9 mouse cellular contexts compared by ENCODE assay signal in genomic region chr1:92648673-92649072, GRCm38 (mm10). TPM values are rescaled to one million over a fixed set of nuclear protein-coding genes. Genes with fewer than 3 reads are reported as not detected.
DNase-seq lines count a peak whose midpoint lies in the region; ATAC-seq and TF ChIP-seq lines count a peak whose summit lies in the region.
"Had no signal": no experiment of that assay in that cellular context is flagged by ENCODE, and none has a peak within 500 bp of the region (broad histone marks: within the 10 kb centered on the region; RNA-seq: fewer than 3 reads in every experiment).

TSS of gene Otos (minus strand) at chr1:92648841.

- H3K9ac ChIP-seq in CH12.LX (ENCODE audit: insufficient read depth, low read depth), result no peak within 1 kb of the TSS
- H3K9ac ChIP-seq in embryonic facial prominence, embryonic 14.5 days (ENCODE audit: low read depth, low read length), result peak within 1 kb of the TSS; percentile 27; the same call in 1 of the 2 replicates
- H3K9ac ChIP-seq in heart, postnatal 0 days (replicated peaks; ENCODE audit: low read depth, low read length), result no peak within 1 kb of the TSS

- 11% methylated on average over 8 of the region's 8 CpGs for WGBS in bone marrow, adult 2 months
- 18% methylated on average over 8 of the region's 8 CpGs for WGBS in embryonic facial prominence, embryonic 14.5 days
- 22% methylated on average over 8 of the region's 8 CpGs for WGBS in heart, postnatal 0 days
- WGBS in olfactory bulb, adult 2 months, result 22% methylated on average over 8 of the region's 8 CpGs

- H3K27me3 ChIP-seq in CH12.LX (replicated peaks), result peaks cover 78% of the 10 kb centered on the region
- no peaks in the 10 kb centered on the region for H3K27me3 ChIP-seq in embryonic facial prominence, embryonic 14.5 days (replicated peaks; ENCODE audit: control insufficient read depth, insufficient read depth, low read length)
- H3K27me3 ChIP-seq in heart, postnatal 0 days (ENCODE audit: control insufficient read depth, insufficient read depth, low read length), result no peaks in the 10 kb centered on the region

- H3K79me2 ChIP-seq in CH12.LX (replicated peaks; ENCODE audit: control insufficient read depth, extremely low read depth, insufficient read depth, poor library complexity, severe bottlenecking), result no peaks in the 10 kb centered on the region

- H3K4me1 ChIP-seq in CH12.LX (ENCODE audit: control insufficient read depth in 1 of 2, insufficient read depth in 2 of 2), result peaks cover 5 to 8% of the 10 kb centered on the region in 2 experiments; a peak in 3 of 4 replicates
- H3K4me1 ChIP-seq in bone marrow, adult 2 months (ENCODE audit: control insufficient read depth, insufficient read depth, low read length), result peaks cover 3% of the 10 kb centered on the region; the same call in 1 of the 2 replicates
- H3K4me1 ChIP-seq in embryonic facial prominence, embryonic 14.5 days (ENCODE audit: control insufficient read depth, insufficient read depth, low read length), result 0 out of 2 replicates have a peak, but pooled peaks cover 3% of the 10 kb centered on the region
- H3K4me1 ChIP-seq in heart, postnatal 0 days (ENCODE audit: control insufficient read depth, insufficient read depth), result no peaks in the 10 kb centered on the region
- peaks cover 7% of the 10 kb centered on the region; the same call in 1 of the 2 replicates for H3K4me1 ChIP-seq in olfactory bulb, adult 2 months (ENCODE audit: control insufficient read depth, insufficient read depth, low read length)

- dilution Hi-C loops in CH12.LX (cut with MboI; ENCODE audit: extremely low pct_ligation_motif_present, extremely low pct_unique_long_range_greater_than_20kb, low sequenced_read_pairs), result no loop called here

- no peak for TF ChIP-seq POLR2A in CH12.LX (IDR thresholded peaks at IDR 0.05; ENCODE audit: low read depth, low read length)
- no peak for TF ChIP-seq POLR2A in bone marrow, adult 2 months (IDR thresholded peaks at IDR 0.05; ENCODE audit: borderline replicate concordance, control insufficient read depth, low read depth, low read length)
- TF ChIP-seq POLR2A in olfactory bulb, adult 2 months (IDR thresholded peaks at IDR 0.05; ENCODE audit: insufficient read depth, low read depth, low read length), result no peak

- H3K9me3 ChIP-seq in CH12.LX (replicated peaks; ENCODE audit: low read length), result no peaks in the 10 kb centered on the region
- H3K9me3 ChIP-seq in embryonic facial prominence, embryonic 14.5 days (ENCODE audit: control insufficient read depth, low read length), result no peaks in the 10 kb centered on the region
- no peaks in the 10 kb centered on the region for H3K9me3 ChIP-seq in heart, postnatal 0 days (replicated peaks; ENCODE audit: control insufficient read depth, low read length)

- no peak for TF ChIP-seq EP300 in CH12.LX (IDR thresholded peaks at IDR 0.05; ENCODE audit: low read length)
- no peak for TF ChIP-seq EP300 in heart, postnatal 0 days (IDR thresholded peaks at IDR 0.05; ENCODE audit: low read depth)

- H3K4me2 ChIP-seq in CH12.LX (ENCODE audit: insufficient read depth, low read depth, poor library complexity, severe bottlenecking), result peak within 1 kb of the TSS; percentile 27
- no peak within 1 kb of the TSS for H3K4me2 ChIP-seq in embryonic facial prominence, embryonic 14.5 days (ENCODE audit: low read depth, low read length)
- H3K4me2 ChIP-seq in heart, postnatal 0 days (ENCODE audit: low read depth, low read length), result no peak within 1 kb of the TSS

- no peak within 1 kb of the TSS for H3K4me3 ChIP-seq in CH12.LX (replicated peaks in 1 of 3; ENCODE audit: low read depth in 2 of 3, low read length in 2 of 3, poor library complexity in 1 of 3)
- H3K4me3 ChIP-seq in bone marrow, adult 2 months (replicated peaks; ENCODE audit: control insufficient read depth, low read depth, low read length), result peak within 1 kb of the TSS; percentile 4
- H3K4me3 ChIP-seq in embryonic facial prominence, embryonic 14.5 days (ENCODE audit: low read depth, low read length), result no peak within 1 kb of the TSS
- no peak within 1 kb of the TSS for H3K4me3 ChIP-seq in heart, postnatal 0 days (ENCODE audit: low read depth, low read length)
- no peak within 1 kb of the TSS for H3K4me3 ChIP-seq in olfactory bulb, adult 2 months (ENCODE audit: insufficient read depth, low read depth, low read length)

- no peak within 1 kb of the TSS for H3K27ac ChIP-seq in CH12.LX (ENCODE audit: insufficient read depth, low read depth)
- H3K27ac ChIP-seq in bone marrow, adult 2 months (ENCODE audit: control insufficient read depth, insufficient read depth, low read depth, low read length, poor library complexity), result no peak within 1 kb of the TSS
- no peak within 1 kb of the TSS for H3K27ac ChIP-seq in embryonic facial prominence, embryonic 14.5 days (replicated peaks; ENCODE audit: low read depth, low read length)
- no peak within 1 kb of the TSS for H3K27ac ChIP-seq in heart, postnatal 0 days (ENCODE audit: low read depth)
- H3K27ac ChIP-seq in olfactory bulb, adult 2 months (ENCODE audit: insufficient read depth, low read depth, low read length), result no peak within 1 kb of the TSS
- H3K27ac ChIP-seq: macrophage had no signal

- no peaks in the 10 kb centered on the region for H3K36me3 ChIP-seq in CH12.LX (replicated peaks in 1 of 2; ENCODE audit: control insufficient read depth in 1 of 2, insufficient read depth in 1 of 2, low read length in 1 of 2)
- H3K36me3 ChIP-seq in embryonic facial prominence, embryonic 14.5 days (ENCODE audit: control insufficient read depth, insufficient read depth, low read length), result no peaks in the 10 kb centered on the region
- no peaks in the 10 kb centered on the region for H3K36me3 ChIP-seq in heart, postnatal 0 days (replicated peaks; ENCODE audit: control insufficient read depth, insufficient read depth, low read length)

- peak; percentile 64 for TF ChIP-seq RAD21 in CH12.LX (IDR thresholded peaks at IDR 0.05; ENCODE audit: low read depth, low read length)

- peak; percentile 81 for ATAC-seq in embryonic facial prominence, embryonic 14.5 days (ENCODE audit: low read depth)
- peak; percentile 69; the same call in 1 of the 2 replicates for ATAC-seq in heart, postnatal 0 days (ENCODE audit: insufficient read depth, low read depth)

- peak; percentile 61 for DNase-seq in CH12.LX (ENCODE audit: extremely low read depth)
- peak; percentile 83 for DNase-seq in embryonic facial prominence, embryonic 14.5 days (ENCODE audit: low spot score)
- peak; percentile 54 for DNase-seq in heart, postnatal 0 days (ENCODE audit: low spot score)
- peak; percentile 62 to 84 for DNase-seq in kidney, postnatal 36 days
- peak; percentile 44 to 51 for DNase-seq in lung, adult 18-20 months
- DNase-seq in thymus, adult 18-20 months, result peak; percentile 21 to 23

- TF ChIP-seq CTCF in CH12.LX (conservative IDR thresholded peaks at IDR 0.05 in 1 of 2, IDR thresholded peaks at IDR 0.05 in 1 of 2; ENCODE audit: low read depth in 2 of 2, low read length in 2 of 2), result peak; percentile 59 to 80
- peak; percentile 80 for TF ChIP-seq CTCF in bone marrow, adult 2 months (IDR thresholded peaks at IDR 0.05; ENCODE audit: control insufficient read depth, insufficient read depth, low read length)
- TF ChIP-seq CTCF in heart, postnatal 0 days (IDR thresholded peaks at IDR 0.05; ENCODE audit: low read depth), result peak; percentile 71
- TF ChIP-seq CTCF in olfactory bulb, adult 2 months (IDR thresholded peaks at IDR 0.05; ENCODE audit: insufficient read depth, low read depth, low read length), result peak; percentile 85

- in situ Hi-C loops in CH12.LX (cut with MboI; ENCODE audit: low pct_ligation_motif_present, low pct_unique_long_range_greater_than_20kb, low sequenced_read_pairs), result no loop called here

TF ChIP-seq in CH12.LX, 34 proteins besides CTCF, POLR2A, EP300 and RAD21:
- TF ChIP-seq SMC3 (IDR thresholded peaks at IDR 0.05; ENCODE audit: low read depth, low read length), result peak; percentile 53
- TF ChIP-seq TCF12 (IDR thresholded peaks at IDR 0.05; ENCODE audit: low read depth, low read length), result no peak

RNA-seq across cellular contexts. Expression of gene Otos, which starts in this region (rescaled TPM):
- total RNA-seq in CH12.LX (2012; rRNA removed) (not detected in 2 replicates), CH12.LX (2014; rRNA removed) (not detected in 2 replicates)
- polyA plus RNA-seq in CH12.LX (2012; ENCODE audit: insufficient read length, low read depth), result 0.24 TPM in 1 of 2 replicates, not detected in the other
- polyA plus RNA-seq in bone marrow, adult 2 months (2011; ENCODE audit: insufficient read depth, insufficient read length, low replicate concordance, missing spikeins), result 0.32 TPM in 1 of 2 replicates, not detected in the other
- 0.12 and 0.51 TPM in 2 replicates for polyA plus RNA-seq in embryonic facial prominence, embryonic 14.5 days (2014; fragmentation: Nextera tagmentation; extraction: Ambion mirVana)
- total RNA-seq in heart, postnatal 0 days (2014; rRNA removed; ENCODE audit: low replicate concordance), result 0.08 TPM in 1 of 2 replicates, not detected in the other
- not detected in 2 replicates for polyA plus RNA-seq in heart, postnatal 0 days (2015; fragmentation: Nextera tagmentation; extraction: Ambion mirVana)
- not detected in 2 replicates for polyA plus RNA-seq in olfactory bulb, adult 2 months (2012; ENCODE audit: insufficient read depth, insufficient read length, low replicate concordance, missing spikeins)
- polyA plus RNA-seq: macrophage had no signal

Comparison
In these comparisons a context has a peak if more than half of its experiments do, and no peak if none do; other contexts are left out.
1. Peak in DNase-seq and H3K4me2 ChIP-seq in CH12.LX; RNA of the gene not detected or under 1 TPM.
2. Peak in DNase-seq, ATAC-seq and H3K9ac ChIP-seq in embryonic facial prominence, embryonic 14.5 days; RNA of the gene not detected or under 1 TPM.
3. Peak in DNase-seq and ATAC-seq in heart, postnatal 0 days; RNA of the gene not detected or under 1 TPM.
4. DNase-seq: peak in every context shown above with its lines; median percentile 83 in embryonic facial prominence, embryonic 14.5 days; 73 in kidney, postnatal 36 days; 61 in CH12.LX; 54 in heart, postnatal 0 days; 48 in lung, adult 18-20 months; 22 in thymus, adult 18-20 months.